Mouse (Mus musculus) hindlimb bud, embryonic 11.5 days (tissue): ENCODE measurements at regions not wholly inside any gene's neighbourhood (a gene's known extent, or its start where the extent isn't known, plus 50 kb on each side); places are given as distances from the start of the nearest gene placed in this dataset.
"Not testable (repeated sequence)": the region's sequence is repeated elsewhere in the genome, so short reads cannot be mapped to it uniquely, and the experiment has no call there.

Source experiments
- DNase-seq: peaks from one replicate; pipeline ENCODE4 v3.0.0-alpha.2; 2012; ENCODE audit warnings: low read depth, low spot score; ENCODE audit errors: extremely low spot score

DNA sequence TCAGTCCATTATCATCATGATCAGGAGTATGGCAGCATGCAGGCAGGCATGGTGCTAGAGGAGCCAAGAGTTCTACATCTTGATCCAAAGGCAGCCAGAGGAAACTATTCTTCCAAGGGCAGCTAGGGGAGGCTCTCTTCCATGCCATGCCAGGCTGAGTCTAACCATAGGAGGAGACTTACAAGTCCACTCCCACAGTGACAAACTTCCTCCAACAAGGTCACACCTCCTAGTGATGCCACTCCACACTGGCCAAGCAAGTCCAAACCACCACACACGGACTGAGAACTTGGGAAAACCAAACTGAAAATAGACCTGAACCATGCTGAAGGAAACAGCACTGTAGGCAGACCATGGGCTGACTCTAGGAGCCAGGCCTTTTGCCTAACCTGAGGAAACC is 197.4 kb downstream of the Prex1 start:
- no peak for DNase-seq

DNA sequence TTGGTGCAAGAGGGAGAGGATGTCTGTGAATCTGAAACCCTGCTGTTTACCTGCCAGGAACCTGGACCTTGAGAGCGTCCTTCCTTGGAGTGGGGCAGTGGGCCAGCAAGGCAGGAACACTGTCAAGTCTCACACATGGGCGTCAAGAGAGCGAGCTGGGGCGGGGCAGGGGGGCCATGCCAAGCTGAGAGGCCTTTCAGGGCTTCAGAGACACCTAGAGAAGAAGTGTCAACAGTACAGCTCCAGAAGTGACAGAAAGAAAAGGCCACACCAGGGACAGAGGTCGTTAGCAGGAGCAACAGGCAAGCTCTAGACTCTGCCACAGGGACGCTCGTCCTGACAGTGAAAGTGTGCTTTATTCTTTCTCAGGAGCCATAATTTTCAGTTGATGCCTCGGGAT is 199.0 kb downstream of the Prex1 start:
- no peak for DNase-seq

DNA sequence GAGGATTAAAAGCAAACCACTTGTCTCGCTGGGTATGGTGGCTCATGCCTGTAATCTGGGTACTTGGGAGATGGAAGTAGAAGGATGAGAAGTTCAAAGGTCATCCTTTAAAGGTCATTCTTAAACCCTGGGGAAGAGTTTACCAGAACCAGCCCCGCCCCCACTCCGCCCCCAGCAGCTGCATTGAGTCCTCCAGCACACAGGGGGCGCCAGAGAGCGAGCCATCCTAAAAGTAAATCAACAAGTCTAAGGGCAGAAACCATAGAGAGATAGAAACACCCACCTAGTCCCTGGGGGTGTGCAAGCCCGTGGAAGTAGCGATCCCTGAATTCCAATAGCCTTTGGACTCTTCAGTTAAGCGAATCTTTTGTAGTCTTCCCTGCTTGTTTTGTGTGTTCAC is 201.1 kb downstream of the Prex1 start:
- no peak for DNase-seq

DNA sequence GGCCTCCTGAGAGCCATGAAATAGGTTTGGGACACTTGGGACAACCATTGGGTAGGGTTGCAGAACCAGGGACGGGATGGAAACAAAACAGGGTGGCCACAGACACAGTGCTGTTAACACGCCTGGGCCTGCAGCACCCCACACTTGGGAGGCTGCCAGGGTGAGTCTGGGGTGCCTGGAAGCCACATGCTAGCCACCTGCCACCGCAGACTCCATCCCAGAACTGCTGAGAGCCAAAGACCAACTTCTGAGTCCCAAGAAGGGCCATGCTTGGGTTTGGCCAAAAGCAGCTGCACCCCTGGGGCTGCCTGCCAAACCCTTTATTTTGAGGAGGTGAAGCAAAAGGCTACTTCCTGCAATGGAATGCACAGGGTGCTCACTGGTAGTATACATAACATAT is 202.2 kb downstream of the Prex1 start:
- not testable (repeated sequence) for DNase-seq

DNA sequence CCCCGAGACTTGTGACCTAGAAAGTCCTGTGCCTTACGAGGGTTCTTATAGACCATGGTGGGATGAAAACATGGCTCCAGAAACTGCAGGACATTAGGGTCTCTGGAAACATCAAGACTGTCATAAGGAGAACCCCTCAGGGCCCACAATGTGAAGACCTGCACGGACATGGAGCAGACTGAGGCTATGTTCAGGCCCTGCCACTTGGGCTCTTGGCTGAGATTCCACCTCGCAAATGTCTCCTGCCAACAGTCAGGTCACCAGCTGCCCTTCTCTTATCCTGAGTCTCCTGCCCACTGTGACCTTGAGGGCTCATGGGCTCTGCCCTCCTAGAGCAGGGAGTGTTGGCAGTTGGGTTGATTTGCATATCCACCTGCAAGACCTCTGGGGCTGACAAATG is 202.9 kb downstream of the Prex1 start:
- no peak for DNase-seq

DNA sequence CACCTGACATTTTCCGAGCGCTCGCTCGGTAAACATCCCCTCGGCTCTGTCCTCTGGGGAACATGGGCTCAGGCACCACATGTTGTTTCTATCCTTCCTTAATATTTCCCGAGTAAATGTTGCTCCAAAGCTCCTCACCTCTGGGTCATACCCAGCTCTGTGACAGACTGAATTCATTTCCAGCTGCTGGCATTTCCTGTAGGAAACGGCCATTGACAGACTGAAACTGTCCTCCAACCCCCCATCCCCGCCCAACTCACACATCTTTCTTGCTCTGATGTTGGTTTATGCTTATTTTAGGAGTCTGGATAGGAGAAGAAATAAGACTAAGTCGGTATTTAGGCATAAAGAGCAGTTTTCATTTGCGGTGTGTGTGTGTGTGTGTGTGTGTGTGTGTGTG is 204.0 kb downstream of the Prex1 start:
- no peak for DNase-seq

DNA sequence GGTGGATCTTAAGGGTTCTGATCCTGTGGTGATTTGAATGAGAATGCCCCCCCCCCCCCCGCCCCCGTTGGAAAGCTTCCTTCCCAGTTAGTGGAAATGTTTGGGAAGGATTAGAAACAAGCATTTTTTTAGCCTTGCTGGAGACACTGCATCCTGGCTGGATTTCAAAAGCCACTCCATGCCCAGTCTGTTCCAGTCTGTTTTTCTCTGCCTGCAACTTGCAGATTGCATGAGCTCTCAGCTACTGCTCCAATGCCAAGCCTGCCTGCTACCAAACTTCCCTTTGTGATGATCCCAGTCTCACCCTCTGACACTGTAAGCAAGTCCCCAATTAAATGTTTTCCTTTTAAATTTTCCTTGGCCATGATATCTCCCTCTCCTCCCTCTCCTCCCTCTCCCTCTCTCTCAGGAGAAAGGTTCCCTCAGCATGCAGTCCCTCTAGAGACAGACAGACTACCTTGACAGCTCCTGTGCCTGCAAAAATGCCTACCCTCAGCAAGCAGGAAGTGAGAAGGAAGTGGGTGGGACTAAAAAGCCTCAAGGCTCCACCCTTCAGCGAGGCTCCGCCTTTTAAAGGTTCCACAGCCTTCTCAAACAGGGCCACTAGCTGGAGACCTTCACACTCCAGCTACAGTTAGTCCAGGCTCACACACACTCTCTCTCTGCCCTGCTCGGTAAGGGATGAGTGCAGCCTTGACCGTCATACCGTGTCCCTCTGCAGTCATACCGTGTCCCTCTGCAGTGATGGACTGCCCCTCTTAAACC is 204.8 kb downstream of the Prex1 start:
- no peak for DNase-seq

DNA sequence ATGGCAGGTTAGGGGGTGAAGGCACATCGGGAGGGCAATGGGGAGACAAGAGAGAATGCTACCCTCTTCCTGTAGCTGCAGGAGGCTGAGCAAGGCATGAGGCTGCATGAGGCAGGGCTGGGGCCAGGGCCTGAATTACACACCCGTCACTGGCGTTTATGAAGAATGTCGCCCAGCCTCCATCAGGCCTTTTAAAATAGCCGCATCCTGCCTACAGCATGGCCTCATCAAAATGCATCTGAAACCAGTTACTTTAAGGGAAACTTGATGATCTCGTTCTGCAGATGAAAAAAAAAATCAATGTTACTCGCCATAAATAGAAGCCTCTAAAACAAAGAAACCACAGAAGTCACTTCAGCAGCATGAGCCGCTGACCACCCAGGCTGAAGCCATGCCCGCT is 208.3 kb downstream of the Prex1 start:
- no peak for DNase-seq

DNA sequence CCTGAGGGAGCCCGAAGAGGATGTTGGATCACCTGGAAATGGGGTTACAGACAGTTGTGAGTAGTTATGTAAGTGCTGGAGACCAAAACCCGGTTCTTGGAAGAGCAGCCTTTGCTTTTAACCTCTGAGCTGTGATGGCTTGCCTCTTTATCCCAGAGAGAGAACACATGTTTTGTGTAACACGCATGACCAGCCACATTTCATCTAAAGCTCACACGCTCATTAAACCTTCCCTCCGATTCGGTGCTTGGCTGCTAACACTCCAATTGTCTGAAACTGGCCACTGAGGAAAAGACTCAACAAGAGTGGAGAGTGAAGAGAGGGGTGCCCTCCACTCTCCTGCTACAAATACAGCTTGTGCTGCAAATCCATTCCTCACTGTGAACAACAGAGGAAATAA is 210.0 kb downstream of the Prex1 start:
- DNase-seq: no peak

DNA sequence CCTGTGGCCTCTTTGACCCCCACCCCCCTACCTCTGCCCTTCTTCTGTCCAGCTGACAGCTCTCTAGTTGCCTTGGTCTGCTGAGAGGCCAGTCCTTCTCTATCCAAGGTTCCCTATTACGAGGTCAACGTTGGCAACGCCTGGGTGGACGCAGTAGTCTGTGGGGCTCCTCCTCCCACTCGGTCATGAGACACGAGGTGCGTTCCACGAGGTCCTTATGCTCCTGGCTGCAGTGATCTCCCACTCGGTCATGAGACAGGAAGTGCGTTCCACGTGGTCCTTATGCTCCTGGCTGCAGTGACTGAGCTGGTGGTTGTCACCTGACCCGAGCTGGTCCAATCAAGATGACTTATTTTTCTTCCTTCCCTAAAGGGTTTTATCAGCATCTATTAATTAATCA is 220.7 kb downstream of the Prex1 start:
- no peak for DNase-seq

DNA sequence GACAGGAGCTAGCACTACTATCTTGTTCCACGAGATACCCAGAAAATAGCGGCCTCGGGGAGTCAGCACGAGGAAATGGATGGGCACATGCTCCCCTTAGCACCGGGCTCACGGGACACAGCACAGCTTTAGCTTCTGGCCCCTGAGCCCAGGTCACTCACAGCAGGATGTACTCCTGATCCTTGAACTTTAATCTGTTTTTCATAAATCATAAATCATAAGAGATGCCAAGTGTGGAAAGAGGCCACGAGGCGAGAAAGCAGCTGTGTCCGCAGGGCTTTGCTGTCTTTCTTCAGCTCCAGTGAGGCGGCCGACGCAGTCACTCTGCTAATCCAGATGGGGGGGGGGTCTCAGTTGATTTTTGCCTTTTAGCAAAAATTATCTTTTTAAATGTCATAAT is 221.2 kb downstream of the Prex1 start:
- no peak for DNase-seq

DNA sequence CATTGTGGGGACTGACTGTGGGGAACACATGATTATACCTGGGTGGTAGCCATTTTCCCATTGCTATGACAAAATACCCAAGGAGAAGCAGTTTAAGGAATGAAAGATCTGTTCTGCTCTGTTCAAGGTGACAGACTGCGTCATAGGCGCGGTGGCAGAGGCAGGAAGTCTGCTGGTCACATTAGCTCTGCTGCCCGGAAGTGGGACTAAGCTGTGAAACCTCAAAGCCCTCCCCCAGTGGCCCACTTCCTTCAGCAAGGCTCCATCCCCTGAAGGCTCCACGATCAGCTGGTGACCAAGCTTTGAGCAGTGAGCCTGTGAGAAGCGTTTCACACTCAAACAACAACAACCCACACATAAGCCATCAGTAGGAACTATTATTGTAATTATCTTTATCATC is 221.8 kb downstream of the Prex1 start:
- no peak for DNase-seq

DNA sequence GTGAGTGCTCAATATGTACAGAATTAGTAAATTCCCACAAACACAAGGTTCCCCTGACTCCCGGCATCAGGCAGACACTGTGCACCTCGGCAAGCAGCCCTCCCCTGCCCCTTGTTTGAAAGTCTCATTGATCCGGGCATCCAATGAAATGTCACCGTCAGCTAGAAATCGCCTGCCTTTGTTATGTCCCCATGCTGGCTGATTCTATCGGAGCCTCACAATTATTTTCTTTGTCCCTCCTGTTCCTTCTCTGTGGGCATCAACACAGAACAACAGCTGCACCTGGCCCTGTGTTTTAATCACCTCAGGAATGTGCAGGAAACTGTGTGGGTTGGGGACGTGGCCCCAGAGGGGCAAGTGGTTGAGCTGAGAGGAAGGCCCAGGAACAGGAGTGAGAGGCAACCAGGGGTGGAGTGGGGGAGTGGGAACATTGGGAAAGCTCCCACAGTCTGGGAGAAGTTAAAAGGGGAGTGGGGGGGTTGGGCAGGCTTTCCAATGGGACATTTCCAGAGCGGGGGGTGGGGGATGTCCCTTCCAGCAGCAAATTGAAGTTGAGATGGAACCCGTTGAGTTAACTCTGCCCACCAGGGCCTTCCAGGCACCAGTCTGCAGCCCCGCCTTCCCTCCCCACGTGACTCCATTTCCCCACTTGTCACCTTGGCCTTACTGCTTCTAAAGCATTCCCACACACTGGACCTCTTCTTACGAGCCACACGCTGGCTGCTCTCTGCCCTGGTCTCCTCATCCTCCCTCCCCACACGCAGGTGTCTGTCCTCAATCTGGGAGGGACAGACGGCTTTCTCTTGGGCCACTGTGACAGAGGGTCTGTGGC is 224.4 kb downstream of the Prex1 start:
- no peak for DNase-seq

DNA sequence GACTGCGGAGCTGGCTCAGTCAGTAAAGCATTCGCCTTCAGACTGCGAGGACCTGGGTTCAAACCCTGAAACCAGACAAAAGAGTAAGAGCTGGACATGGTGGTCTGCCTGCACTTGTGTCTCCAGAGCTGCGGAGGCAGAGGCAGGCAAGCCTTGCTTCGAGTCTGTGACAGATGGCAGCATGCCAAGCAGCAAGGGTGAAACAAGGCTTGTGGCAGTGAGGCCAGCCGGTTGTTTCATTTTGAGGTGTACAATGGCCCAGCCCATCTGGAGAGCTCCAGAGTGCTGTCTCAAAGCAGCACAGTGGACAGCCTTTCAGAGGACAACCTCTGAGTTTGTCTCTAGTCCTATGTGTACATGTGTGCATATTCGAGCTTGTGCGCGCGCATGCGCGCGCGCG is 225.9 kb downstream of the Prex1 start:
- no peak for DNase-seq

DNA sequence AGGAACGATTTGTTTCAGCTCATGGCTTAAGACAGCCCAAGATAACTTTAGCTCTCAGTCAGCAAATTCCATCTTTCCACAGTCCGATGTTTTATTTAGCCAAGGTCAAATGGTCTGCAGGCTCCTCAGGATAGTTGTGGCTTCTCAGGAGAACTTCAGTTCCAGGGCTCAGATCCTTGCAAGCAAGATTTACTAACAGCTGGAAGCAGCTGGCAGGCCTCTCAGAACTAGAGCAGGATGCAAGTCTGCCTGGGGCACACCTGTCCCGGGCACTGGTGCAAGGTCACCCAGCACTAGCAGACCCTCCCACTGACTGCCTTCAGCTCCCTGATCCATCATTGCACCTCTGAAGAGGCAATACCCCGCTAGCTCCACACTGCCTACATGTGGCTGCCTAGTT is 227.8 kb downstream of the Prex1 start:
- no peak for DNase-seq

DNA sequence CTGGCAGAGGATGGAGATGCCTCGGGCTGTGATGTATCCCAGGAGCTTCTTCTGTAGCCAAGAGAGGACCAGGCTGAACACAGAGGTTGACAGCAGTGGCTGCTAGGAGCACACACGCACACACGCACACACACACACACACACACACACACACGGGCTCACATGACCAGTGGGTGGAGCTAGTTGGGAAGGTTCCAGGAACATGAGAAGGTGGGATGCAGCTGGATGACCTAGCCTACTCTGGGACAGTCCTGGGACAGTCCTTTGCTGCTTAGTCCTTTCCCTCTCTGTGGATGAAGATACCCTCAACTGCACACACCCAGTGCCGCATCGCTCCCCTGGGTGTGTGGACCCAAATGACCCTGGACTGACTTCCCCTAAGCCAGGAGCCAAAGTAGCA is 228.3 kb downstream of the Prex1 start:
- no peak for DNase-seq

DNA sequence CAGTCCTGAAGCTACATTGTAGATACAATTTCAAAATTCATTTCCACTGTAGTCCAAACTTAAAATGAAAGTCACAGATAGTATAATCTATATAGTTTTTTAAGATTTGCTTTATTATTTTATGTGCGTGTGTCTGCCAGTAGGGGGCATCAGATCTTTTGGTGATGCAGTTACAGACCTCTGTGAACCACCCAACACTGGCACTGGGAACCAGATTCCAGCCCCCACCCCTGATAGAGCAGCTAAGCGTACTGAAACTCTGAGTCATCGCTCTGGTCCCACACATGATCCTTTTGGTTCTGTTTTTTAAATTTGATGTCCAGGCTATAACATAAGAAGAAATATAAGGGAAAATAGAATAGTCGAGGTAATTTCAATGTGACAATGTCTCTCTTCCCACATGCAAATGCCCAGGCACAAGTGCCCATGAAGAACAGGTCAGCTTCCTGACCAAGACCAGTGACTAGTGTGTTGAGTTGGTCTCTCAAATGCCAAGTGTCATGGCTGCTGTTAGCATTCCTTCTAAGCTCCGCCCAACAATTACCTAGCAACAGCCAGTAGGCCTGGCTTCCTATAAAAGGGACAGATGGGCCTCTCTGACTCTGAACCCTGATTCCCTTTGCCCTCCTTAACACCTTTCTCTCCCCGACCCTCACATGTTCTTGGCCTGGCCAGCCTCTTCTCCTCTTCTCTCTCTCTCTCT is 229.9 kb downstream of the Prex1 start:
- DNase-seq: no peak

DNA sequence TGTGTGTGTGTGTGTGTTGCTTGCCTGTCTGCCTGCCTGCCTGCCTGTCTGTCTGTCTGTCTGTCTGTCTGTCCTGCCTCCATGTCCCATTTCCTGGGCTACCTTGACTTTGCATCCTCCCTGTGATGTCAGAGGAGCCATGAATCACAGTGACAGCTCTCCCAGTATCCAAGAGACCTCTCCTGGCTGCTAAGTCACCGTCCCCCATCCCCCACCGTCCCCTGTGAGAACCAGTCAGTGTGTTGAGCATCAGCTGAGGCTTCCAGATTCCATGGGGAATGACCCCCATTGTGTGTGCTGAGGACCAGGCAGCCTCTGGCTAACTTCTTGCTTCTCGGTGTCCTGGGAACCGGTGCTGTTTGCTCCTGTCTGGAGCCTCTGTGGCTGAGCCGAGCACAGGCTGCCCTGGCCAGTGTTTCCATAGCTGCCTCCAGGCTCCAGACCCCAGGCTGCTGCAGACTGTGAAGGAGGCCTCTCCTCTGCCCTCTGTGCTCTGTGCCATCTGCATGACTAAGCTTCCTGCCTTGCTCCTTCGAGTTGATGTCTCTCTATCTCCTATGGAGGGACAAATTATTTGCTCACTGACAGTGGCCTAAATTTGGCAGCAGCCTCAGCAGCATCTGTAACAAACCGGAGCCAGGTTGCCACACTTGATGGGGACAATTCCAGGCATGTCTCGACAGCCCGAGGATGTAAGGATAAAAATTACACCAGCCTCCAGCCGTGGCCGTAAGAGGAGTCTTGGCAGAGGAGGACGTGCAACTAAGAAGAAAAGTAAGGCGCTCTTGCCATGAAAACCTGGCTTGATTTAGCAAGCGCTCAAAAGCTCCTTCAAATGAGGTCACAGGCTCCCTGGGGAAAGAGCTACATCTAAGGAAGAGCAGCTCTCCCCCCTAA is 230.7 kb downstream of the Prex1 start:
- DNase-seq: no peak

DNA sequence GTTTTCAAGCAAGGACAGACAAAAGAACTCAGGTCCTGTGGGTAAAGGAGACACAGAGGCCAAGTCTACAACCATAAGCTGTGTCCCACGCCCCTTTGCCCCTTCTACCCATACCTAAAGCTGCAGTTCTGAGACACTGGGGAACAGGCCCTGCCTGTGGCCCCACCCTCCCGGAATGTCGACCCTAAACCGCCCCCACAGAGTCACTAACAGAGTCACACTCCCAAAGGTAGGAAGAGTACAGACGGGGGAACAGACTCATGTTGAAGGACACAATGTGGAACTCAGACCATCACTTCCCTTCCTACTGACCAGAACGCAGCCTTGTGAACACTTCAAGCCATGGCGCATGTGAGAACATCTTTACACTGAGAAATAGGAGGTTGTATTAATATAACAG is 231.9 kb downstream of the Prex1 start:
- DNase-seq: no peak

DNA sequence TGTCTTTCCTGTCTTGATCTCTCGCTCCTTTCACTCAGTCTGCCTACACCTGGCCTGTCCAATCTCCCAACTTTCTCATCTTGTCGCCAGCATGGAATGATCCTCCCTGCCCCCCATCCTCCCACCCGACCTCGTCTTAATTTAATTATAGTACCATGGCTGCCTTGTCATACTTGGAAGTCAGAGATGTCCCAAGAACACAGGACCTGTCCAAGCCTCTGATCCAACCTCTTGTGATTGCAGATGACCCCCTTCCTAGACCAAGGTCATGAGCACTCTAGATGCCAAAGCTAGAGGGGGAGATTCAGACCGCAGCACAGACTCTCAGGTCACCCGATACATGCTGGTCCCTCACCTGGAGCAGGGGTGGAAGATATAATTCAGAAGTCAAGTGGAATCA is 232.3 kb downstream of the Prex1 start:
- no peak for DNase-seq

DNA sequence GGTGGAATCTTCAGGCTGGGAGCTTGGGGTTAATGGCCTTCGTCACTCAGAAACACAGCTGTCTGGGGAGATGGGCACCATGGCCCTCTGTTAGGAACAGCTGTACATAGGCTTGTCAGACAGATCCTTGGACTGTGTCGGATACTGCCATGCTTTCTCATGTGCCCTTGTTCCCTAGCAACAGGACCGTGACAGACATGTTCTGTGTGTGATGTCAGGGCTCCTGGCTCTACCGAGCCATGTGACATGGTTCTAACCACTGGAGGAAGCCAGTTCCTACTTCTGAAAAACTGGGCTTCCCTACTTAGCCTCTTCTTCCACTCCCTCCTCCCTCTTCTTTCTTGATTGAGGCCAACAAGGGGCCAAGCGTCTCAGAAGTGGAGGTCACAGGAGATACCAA is 232.7 kb downstream of the Prex1 start:
- DNase-seq: no peak
